9 mouse cellular contexts compared by ENCODE assay signal in the genomic region with DNA sequence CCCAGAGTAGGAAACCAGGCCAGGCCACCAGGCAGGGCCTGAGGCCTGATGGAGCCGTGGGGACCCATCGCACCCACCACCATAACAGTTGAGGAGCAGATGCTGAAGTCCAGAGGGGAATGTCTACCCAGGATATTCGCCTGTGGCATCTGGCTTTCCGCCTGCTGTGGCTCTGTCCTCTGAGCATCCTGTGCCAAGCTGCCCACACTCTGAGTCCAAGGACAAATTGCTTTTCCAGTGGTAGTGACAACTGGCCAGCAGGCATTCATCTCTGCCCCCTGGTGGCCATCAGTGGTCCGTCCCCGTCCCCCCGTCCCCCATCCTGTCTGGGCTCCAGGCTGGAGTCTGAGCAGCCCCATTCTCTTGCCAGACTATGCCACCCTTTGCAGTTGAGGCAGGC. TPM values are rescaled to one million over a fixed set of nuclear protein-coding genes. Genes with fewer than 3 reads are reported as not detected.
DNase-seq lines count a peak whose midpoint lies in the region; ATAC-seq lines count a peak whose summit lies in the region.
"Had no signal": no experiment of that assay in that cellular context is flagged by ENCODE, and none has a peak within 500 bp of the region (broad histone marks: within the 10 kb centered on the region; RNA-seq: fewer than 3 reads in every experiment).

No protein-coding gene starts in this region.

- no peaks in the 10 kb centered on the region for H3K9me3 ChIP-seq in neural tube, embryonic 12.5 days

- no peaks in the 10 kb centered on the region for H3K27me3 ChIP-seq in neural tube, embryonic 12.5 days (replicated peaks)

- no peak overlapping the region for H3K4me2 ChIP-seq in neural tube, embryonic 12.5 days (replicated peaks)

- H3K9ac ChIP-seq in neural tube, embryonic 12.5 days: no peak overlapping the region

- WGBS in neural tube, embryonic 12.5 days: 58% methylated on average over 7 of the region's 7 CpGs

- H3K36me3 ChIP-seq in neural tube, embryonic 12.5 days: no peaks in the 10 kb centered on the region

- no peak overlapping the region for H3K4me3 ChIP-seq in neural tube, embryonic 12.5 days

- H3K4me1 ChIP-seq in neural tube, embryonic 12.5 days: peaks cover 26% of the 10 kb centered on the region

- peak; percentile 48 to 54 for DNase-seq in left cerebral cortex, adult 18-20 months (ENCODE audit: low spot score in 2 of 2)
- no peak for DNase-seq in left cerebral cortex, adult 9 months (ENCODE audit: low spot score in 2 of 2)
- DNase-seq in NIH3T3 (ENCODE audit: low read depth): peak; percentile 46
- peak; percentile 24 to 39 for DNase-seq in cerebellum, postnatal 36 days
- peak; percentile 66 to 67 for DNase-seq in heart, adult 9 months (ENCODE audit: low spot score in 2 of 2)
- DNase-seq in layer of hippocampus, postnatal 36 days: peak; percentile 55 to 63

- H3K27ac ChIP-seq in neural tube, embryonic 12.5 days: no peak overlapping the region
- H3K27ac ChIP-seq: macrophage had no signal

- peak; percentile 46; the same call in 1 of the 2 replicates for ATAC-seq in neural tube, embryonic 12.5 days (ENCODE audit: low FRiP score, low read depth)
- ATAC-seq in erythroblast, adult 5-6 weeks (replicated peaks; ENCODE audit: low FRiP score, poor library complexity, severe bottlenecking): no peak

RNA-seq across cellular contexts. Expression of gene Vill, which starts 23.0 kb away (rescaled TPM):
- 1 to 10 TPM; 6.7 to 9.0 TPM for total RNA-seq in left cerebral cortex, adult 18-20 months (2021)
- under 1 TPM; 0.62 to 0.76 TPM for total RNA-seq in layer of hippocampus, postnatal 36 days (2021)
- polyA plus RNA-seq in neural tube, embryonic 12.5 days (2016; fragmentation: Nextera tagmentation; extraction: Ambion mirVana): 9.8 and 13.0 TPM in 2 replicates
- total RNA-seq in erythroblast, adult 5-6 weeks (2015; ENCODE audit: low replicate concordance): 1.2 and 16.1 TPM in 2 replicates
- 10.3 and 11.6 TPM in 2 replicates for total RNA-seq in erythroblast, adult 5-6 weeks (2017; ENCODE audit: low replicate concordance)

Comparison
In these comparisons a context has a peak if more than half of its experiments do, and no peak if none do; other contexts are left out.
1. DNase-seq: peak in left cerebral cortex, adult 18-20 months (2 of 2), NIH3T3 (single experiment), cerebellum, postnatal 36 days (2 of 2), heart, adult 9 months (2 of 2) and layer of hippocampus, postnatal 36 days (2 of 2); none in left cerebral cortex, adult 9 months (0 of 2).